Mouse (Mus musculus): ENCODE data around the gene Dlg2.

Gene Dlg2

DNA sequence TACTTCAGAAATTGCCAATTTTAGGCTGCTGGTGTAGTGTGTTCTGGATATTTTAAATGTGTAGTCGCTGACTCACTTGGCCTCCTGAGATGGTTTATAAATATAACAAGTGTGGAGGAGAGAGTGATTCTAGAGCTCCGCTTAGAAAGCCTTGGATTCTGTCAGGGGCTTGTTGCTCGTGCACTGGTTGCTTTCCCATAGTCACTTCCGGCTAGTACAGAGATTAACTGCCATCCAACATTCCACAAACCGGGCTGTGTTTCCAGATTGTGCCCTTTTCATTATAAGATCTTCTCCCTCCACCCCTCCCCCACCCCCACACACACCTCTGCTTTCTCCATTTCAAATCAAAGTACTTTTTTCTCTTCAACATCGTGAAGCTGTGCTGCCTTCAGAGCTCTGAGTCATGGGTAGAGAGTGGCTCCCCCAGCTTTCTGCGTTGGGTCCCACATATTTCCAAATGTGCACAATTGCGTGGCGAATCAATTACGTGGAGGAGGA lies 893.4 kb downstream of the Dlg2 start:
- no peak for TF ChIP-seq POU5F1 (IDR thresholded peaks at IDR 0.05; ENCODE audit: borderline replicate concordance, low read length)
- no peak for TF ChIP-seq NANOG (IDR thresholded peaks at IDR 0.05; ENCODE audit: borderline replicate concordance, low read length)
- no peak for TF ChIP-seq CTCF (conservative IDR thresholded peaks at IDR 0.05; ENCODE audit: low read length)

DNA sequence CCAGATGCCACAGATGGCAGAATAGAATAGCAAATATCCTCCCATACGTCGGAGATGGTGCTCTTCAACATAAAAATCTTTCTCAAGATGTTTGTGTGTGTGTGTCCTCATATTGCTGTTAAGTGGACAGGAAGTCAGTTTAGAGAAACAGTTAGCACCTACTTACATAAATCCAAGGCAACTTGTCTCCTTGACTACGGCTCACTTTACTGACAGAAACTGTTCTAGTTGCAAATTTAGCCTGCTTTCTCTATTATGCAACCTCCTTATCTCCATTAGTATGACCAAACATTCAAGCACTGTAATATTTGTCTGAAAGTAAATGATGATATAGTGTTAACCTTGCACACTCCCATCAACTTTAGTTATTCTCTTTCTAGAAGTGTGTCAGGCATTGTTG lies 905.8 kb downstream of the Dlg2 start:
- H3K27me3 ChIP-seq (ENCODE audit: insufficient read depth, low read length): no peaks in the 10 kb centered on the region
- H3K9me3 ChIP-seq (ENCODE audit: low read length): no peaks in the 10 kb centered on the region
- H3K36me3 ChIP-seq (ENCODE audit: insufficient read depth, low read length): no peaks in the 10 kb centered on the region
- TF ChIP-seq NANOG (IDR thresholded peaks at IDR 0.05; ENCODE audit: borderline replicate concordance, low read length): no peak
- TF ChIP-seq CTCF (conservative IDR thresholded peaks at IDR 0.05; ENCODE audit: low read length): no peak
- no peak for TF ChIP-seq POU5F1 (IDR thresholded peaks at IDR 0.05; ENCODE audit: borderline replicate concordance, low read length)
- H3K4me3 ChIP-seq (replicated peaks; ENCODE audit: low read length): no peak overlapping the region
- no peaks in the 10 kb centered on the region for H3K4me1 ChIP-seq (replicated peaks; ENCODE audit: low read depth, low read length)

More for the DNA sequence above, 893.4 kb downstream of the Dlg2 start:
- Histone ChIP-seq H3K27me3 (ENCODE audit: insufficient read depth, low read length) (no peaks in the 10 kb centered on the region), H3K9me3 (ENCODE audit: low read length) (no peaks in the 10 kb centered on the region), H3K4me3 (replicated peaks; ENCODE audit: low read length) (no peak overlapping the region), H3K4me1 (replicated peaks; ENCODE audit: low read depth, low read length) (no peaks in the 10 kb centered on the region), H3K36me3 (ENCODE audit: insufficient read depth, low read length) (no peaks in the 10 kb centered on the region)

DNA sequence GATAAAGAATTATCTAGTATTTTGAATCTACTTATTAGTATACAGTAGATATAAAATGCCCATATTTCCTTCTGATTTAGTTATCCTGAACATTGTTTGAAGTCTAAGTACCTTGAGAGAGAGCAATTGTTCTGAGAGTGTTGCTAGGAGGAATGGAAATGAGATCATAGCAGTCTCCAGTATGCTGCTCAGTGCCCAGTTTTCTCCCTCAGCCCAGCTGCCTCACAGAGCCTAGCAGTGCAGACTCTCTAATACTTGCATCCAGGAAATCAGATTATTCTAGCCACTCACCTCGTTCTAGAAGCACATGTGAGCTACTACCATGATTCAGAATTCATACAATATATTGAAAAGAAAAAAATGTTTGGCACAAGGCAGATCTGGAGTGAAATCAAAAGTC lies 907.4 kb downstream of the Dlg2 start:
- H3K4me3 ChIP-seq (replicated peaks; ENCODE audit: low read length): no peak overlapping the region
- H3K9me3 ChIP-seq (ENCODE audit: low read length): no peaks in the 10 kb centered on the region
- no peaks in the 10 kb centered on the region for H3K27me3 ChIP-seq (ENCODE audit: insufficient read depth, low read length)
- TF ChIP-seq NANOG (IDR thresholded peaks at IDR 0.05; ENCODE audit: borderline replicate concordance, low read length): no peak
- TF ChIP-seq POU5F1 (IDR thresholded peaks at IDR 0.05; ENCODE audit: borderline replicate concordance, low read length): no peak
- TF ChIP-seq CTCF (conservative IDR thresholded peaks at IDR 0.05; ENCODE audit: low read length): no peak
- H3K36me3 ChIP-seq (ENCODE audit: insufficient read depth, low read length): no peaks in the 10 kb centered on the region
- H3K4me1 ChIP-seq (replicated peaks; ENCODE audit: low read depth, low read length): no peaks in the 10 kb centered on the region

DNA sequence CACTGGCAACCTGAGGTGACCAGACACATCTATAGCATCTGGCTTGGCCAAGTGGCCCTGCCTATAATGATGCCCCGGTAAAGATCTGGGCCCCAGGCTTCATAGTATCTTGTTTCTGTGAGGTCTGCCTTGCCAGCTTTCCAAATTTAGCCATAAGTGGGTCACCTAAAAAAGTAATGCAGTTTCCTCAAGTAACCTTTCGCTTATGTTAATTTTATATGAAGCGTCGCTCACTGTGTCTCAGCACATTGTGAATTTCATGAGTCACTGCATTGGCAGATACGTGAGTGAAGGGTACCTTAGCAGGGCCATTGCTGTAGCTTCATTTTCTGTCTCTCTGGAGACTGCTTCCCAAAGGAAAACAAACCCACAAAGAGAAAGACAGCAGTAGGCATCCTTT lies 912.8 kb downstream of the Dlg2 start:
- Histone ChIP-seq H3K36me3 (ENCODE audit: insufficient read depth, low read length) (no peaks in the 10 kb centered on the region), H3K4me3 (replicated peaks; ENCODE audit: low read length) (no peak overlapping the region), H3K4me1 (replicated peaks; ENCODE audit: low read depth, low read length) (no peaks in the 10 kb centered on the region), H3K9me3 (ENCODE audit: low read length) (no peaks in the 10 kb centered on the region), H3K27me3 (ENCODE audit: insufficient read depth, low read length) (no peaks in the 10 kb centered on the region)
- TF ChIP-seq NANOG (IDR thresholded peaks at IDR 0.05; ENCODE audit: borderline replicate concordance, low read length): no peak

DNA sequence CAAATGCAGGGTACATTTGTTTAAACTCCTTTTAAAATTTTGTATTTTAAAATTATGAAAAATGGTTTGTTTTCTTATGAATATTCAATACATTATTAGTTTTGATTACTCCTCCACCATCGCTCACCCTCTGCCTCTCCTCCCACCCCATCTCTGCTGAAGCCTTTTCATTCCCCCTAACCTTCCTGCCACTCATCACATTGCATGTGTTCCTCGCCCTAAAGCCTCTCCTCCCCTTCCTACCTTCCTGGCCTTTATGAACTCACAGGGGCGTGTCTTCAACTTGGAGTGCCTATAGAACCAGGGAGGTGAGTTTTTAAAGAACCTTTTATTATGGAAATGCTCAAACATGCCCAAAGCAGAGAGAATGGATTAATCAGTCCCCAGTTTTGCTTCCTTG lies 921.4 kb downstream of the Dlg2 start:
- no peak overlapping the region for H3K4me3 ChIP-seq (replicated peaks; ENCODE audit: low read length)
- no peaks in the 10 kb centered on the region for H3K9me3 ChIP-seq (ENCODE audit: low read length)
- H3K36me3 ChIP-seq (ENCODE audit: insufficient read depth, low read length): no peaks in the 10 kb centered on the region
- TF ChIP-seq NANOG (IDR thresholded peaks at IDR 0.05; ENCODE audit: borderline replicate concordance, low read length) (no peak), POU5F1 (IDR thresholded peaks at IDR 0.05; ENCODE audit: borderline replicate concordance, low read length) (no peak), CTCF (conservative IDR thresholded peaks at IDR 0.05; ENCODE audit: low read length) (no peak)
- no peaks in the 10 kb centered on the region for H3K27me3 ChIP-seq (ENCODE audit: insufficient read depth, low read length)
- H3K4me1 ChIP-seq (replicated peaks; ENCODE audit: low read depth, low read length): 0 out of 2 replicates have a peak, but pooled peaks cover 3% of the 10 kb centered on the region

DNA sequence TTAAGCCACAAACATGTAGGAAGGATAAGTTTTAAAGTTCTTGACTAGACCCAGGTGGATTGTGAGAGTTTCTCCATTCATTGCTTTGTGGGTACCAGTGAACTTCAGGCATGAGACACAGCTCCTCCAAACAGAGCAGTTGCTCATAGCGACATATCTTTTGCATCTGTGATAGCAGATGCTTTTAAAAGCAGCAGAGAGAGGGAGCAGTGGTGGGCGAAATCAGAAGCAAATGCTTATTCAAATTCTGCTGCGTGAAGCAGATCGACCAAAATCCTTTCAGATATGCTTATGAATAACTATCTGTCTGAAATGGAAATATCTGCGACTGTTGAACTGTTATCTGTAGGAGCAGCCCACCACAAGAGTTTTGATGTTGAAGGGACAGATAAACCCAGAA lies 935.6 kb downstream of the Dlg2 start:
- no peak for TF ChIP-seq POU5F1 (IDR thresholded peaks at IDR 0.05; ENCODE audit: borderline replicate concordance, low read length)
- no peak for TF ChIP-seq CTCF (conservative IDR thresholded peaks at IDR 0.05; ENCODE audit: low read length)
- no peak for TF ChIP-seq NANOG (IDR thresholded peaks at IDR 0.05; ENCODE audit: borderline replicate concordance, low read length)
- Histone ChIP-seq H3K4me1 (replicated peaks; ENCODE audit: low read depth, low read length) (no peaks in the 10 kb centered on the region), H3K4me3 (replicated peaks; ENCODE audit: low read length) (no peak overlapping the region), H3K36me3 (ENCODE audit: insufficient read depth, low read length) (no peaks in the 10 kb centered on the region), H3K27me3 (ENCODE audit: insufficient read depth, low read length) (no peaks in the 10 kb centered on the region), H3K9me3 (ENCODE audit: low read length) (no peaks in the 10 kb centered on the region)

DNA sequence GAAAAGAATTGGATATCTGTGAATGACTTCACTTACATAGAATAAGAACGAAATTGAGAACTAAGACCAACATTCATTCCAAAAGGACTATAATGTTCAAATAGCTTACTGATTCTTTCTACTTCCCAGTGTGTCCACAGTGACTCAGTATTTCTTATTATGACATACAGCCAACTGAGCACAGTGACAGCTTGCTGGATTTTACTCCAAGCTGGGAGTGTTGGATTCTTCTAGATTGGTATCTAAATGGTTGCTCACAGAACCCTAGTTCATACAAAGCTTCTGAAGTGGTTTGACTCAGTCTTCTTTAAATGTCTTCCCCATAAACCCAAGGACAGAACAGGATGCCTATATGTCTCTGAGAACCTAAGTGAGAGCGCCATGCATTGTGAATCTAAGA lies 937.7 kb downstream of the Dlg2 start:
- Histone ChIP-seq H3K27me3 (ENCODE audit: insufficient read depth, low read length) (no peaks in the 10 kb centered on the region), H3K36me3 (ENCODE audit: insufficient read depth, low read length) (no peaks in the 10 kb centered on the region), H3K4me1 (replicated peaks; ENCODE audit: low read depth, low read length) (no peaks in the 10 kb centered on the region), H3K9me3 (ENCODE audit: low read length) (no peaks in the 10 kb centered on the region), H3K4me3 (replicated peaks; ENCODE audit: low read length) (no peak overlapping the region)
- TF ChIP-seq NANOG (IDR thresholded peaks at IDR 0.05; ENCODE audit: borderline replicate concordance, low read length): no peak
- TF ChIP-seq CTCF (conservative IDR thresholded peaks at IDR 0.05; ENCODE audit: low read length): no peak
- TF ChIP-seq POU5F1 (IDR thresholded peaks at IDR 0.05; ENCODE audit: borderline replicate concordance, low read length): no peak

DNA sequence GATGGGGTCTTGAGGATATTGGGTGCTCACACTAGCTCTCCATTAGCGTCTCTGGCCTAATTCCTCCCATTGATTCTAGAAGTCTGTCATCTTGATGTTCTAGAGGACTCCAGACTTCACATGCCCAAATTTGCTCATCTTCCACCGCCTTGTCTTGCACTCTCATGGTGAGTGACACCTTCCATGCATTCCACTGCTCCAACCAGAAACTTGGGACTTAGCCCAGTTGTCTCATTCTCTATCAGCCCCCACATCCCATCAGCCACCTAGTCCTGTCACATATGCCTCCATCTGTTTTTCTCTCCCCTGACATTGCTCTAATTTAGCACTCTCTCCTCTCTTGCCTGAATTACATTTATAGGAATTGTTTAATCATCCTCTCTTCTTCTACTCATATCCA lies 938.3 kb downstream of the Dlg2 start:
- H3K36me3 ChIP-seq (ENCODE audit: insufficient read depth, low read length): no peaks in the 10 kb centered on the region
- H3K9me3 ChIP-seq (ENCODE audit: low read length): no peaks in the 10 kb centered on the region
- no peak overlapping the region for H3K4me3 ChIP-seq (replicated peaks; ENCODE audit: low read length)
- no peaks in the 10 kb centered on the region for H3K27me3 ChIP-seq (ENCODE audit: insufficient read depth, low read length)
- TF ChIP-seq CTCF (conservative IDR thresholded peaks at IDR 0.05; ENCODE audit: low read length) (no peak), POU5F1 (IDR thresholded peaks at IDR 0.05; ENCODE audit: borderline replicate concordance, low read length) (no peak)
- no peaks in the 10 kb centered on the region for H3K4me1 ChIP-seq (replicated peaks; ENCODE audit: low read depth, low read length)

DNA sequence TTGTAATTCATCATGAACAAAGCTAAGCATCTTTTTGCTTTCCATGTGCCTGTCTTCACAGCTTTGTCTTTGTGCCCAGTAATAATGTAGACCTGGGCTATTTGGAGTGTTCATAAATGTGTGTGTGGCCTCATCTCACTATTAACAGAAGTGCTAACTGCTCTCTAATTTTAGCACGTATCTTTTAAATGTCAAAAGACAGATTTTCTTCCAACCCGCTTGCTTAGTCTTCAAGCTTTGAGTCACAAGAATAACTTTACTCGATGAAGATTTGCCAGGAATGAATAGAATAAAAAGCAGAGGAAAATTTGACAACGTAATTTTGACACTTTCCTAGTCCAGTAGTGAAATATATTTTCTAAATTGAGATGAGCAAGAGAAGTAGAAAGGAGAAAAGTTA lies 943.7 kb downstream of the Dlg2 start:
- H3K4me1 ChIP-seq (replicated peaks; ENCODE audit: low read depth, low read length): no peaks in the 10 kb centered on the region
- TF ChIP-seq NANOG (IDR thresholded peaks at IDR 0.05; ENCODE audit: borderline replicate concordance, low read length) (no peak), CTCF (conservative IDR thresholded peaks at IDR 0.05; ENCODE audit: low read length) (no peak), POU5F1 (IDR thresholded peaks at IDR 0.05; ENCODE audit: borderline replicate concordance, low read length) (no peak)
- no peak overlapping the region for H3K4me3 ChIP-seq (replicated peaks; ENCODE audit: low read length)
- H3K36me3 ChIP-seq (ENCODE audit: insufficient read depth, low read length): no peaks in the 10 kb centered on the region
- H3K27me3 ChIP-seq (ENCODE audit: insufficient read depth, low read length): no peaks in the 10 kb centered on the region
- no peaks in the 10 kb centered on the region for H3K9me3 ChIP-seq (ENCODE audit: low read length)
